Mouse (Mus musculus) forebrain, embryonic 15.5 days (tissue): ENCODE measurements around the gene Znrd1as. TPM values are rescaled to one million over a fixed set of nuclear protein-coding genes. Genes with fewer than 3 reads are reported as not detected.
A peak's percentile ranks its signal among the peaks of the same experiment; 100 is the strongest.

Experiments used
- ATAC-seq: fragments of 200-750 bp; cut with Nextera tagmentation; replicated peaks from 2 replicates; pipeline ENCODE4 v1.8.0; 2017; ENCODE audit warnings: mild to moderate bottlenecking, moderate TSS enrichment, moderate library complexity
- H3K27ac ChIP-seq: fragments of 300-500 bp; sonication (generic); replicated peaks from 2 replicates; pipeline ENCODE4 v1.5.1; 2015; ENCODE audit warnings: mild to moderate bottlenecking, inconsistent platforms
- H3K27me3 ChIP-seq: fragments of 300-500 bp; sonication (generic); 2 replicates; pipeline ENCODE4 v1.6.1; 2015; ENCODE audit warnings: inconsistent platforms
- H3K36me3 ChIP-seq: fragments of 300-500 bp; sonication (generic); 2 replicates; pipeline ENCODE4 v1.6.1; 2015; ENCODE audit warnings: mild to moderate bottlenecking, inconsistent platforms
- H3K4me1 ChIP-seq: fragments of 300-500 bp; sonication (generic); 2 replicates; pipeline ENCODE4 v1.6.1; 2015; ENCODE audit warnings: inconsistent platforms
- H3K4me2 ChIP-seq: fragments of 300-500 bp; sonication (generic); replicated peaks from 2 replicates; pipeline ENCODE4 v1.6.1; 2015; ENCODE audit warnings: mild to moderate bottlenecking, inconsistent platforms
- H3K4me3 ChIP-seq: fragments of 300-500 bp; sonication (generic); 2 replicates; pipeline ENCODE4 v1.5.1; 2015; ENCODE audit warnings: mild to moderate bottlenecking, inconsistent platforms
- H3K9ac ChIP-seq: fragments of 300-500 bp; sonication (generic); replicated peaks from 2 replicates; pipeline ENCODE4 v1.6.1; 2015; ENCODE audit warnings: mild to moderate bottlenecking, inconsistent platforms
- H3K9me3 ChIP-seq: fragments of 300-500 bp; sonication (generic); 2 replicates; pipeline ENCODE4 v1.6.1; 2016; ENCODE audit warnings: inconsistent platforms
- WGBS: fragments of 180-500 bp; shearing (Covaris S2); methylation state at CpG from one replicate; pipeline ENCODE4 v1.1.7; 2015; ENCODE audit warnings: mixed read lengths; 5-methylcytosine and 5-hydroxymethylcytosine counted together
- polyA plus RNA-seq: library from polyadenylated mRNA; unstranded; fragments of >200 nt; fragmentation: Nextera tagmentation; extraction: Ambion mirVana; gene quantifications from 2 replicates; pipeline ENCODE4 v1.2.1, GENCODE M21; 2015

Gene Znrd1as
- polyA plus RNA-seq, 1 experiment from 2014 or later, result 5.1 TPM

- 95% methylated on average over 1 of the region's 1 CpGs for WGBS
- Histone ChIP-seq H3K9me3 (no peaks in the 10 kb centered on the region), H3K27ac (no peak overlapping the region), H3K9ac (no peak overlapping the region), H3K27me3 (no peaks in the 10 kb centered on the region), H3K4me2 (no peak overlapping the region), H3K36me3 (peaks cover 22% of the 10 kb centered on the region; the same call in 1 of the 2 replicates), H3K4me3 (no peak overlapping the region), H3K4me1 (peaks cover 22% of the 10 kb centered on the region)
- no peak for ATAC-seq
Measured at GRCm38 (mm10) chr17:36953062-36953461, 5.3 kb upstream of the Znrd1as start.

- H3K27ac ChIP-seq, result peak overlapping the region; percentile 73
- H3K36me3 ChIP-seq, result peaks cover 12% of the 10 kb centered on the region; the same call in 1 of the 2 replicates
- H3K9ac ChIP-seq, result peak overlapping the region; percentile 70
- H3K27me3 ChIP-seq, result no peaks in the 10 kb centered on the region
- peak overlapping the region; percentile 53 for H3K4me3 ChIP-seq
- WGBS, result 7% methylated on average over 12 of the region's 12 CpGs
- peak overlapping the region; percentile 72 for H3K4me2 ChIP-seq
- no peak; the same call in 1 of the 2 replicates for ATAC-seq
- H3K9me3 ChIP-seq, result no peaks in the 10 kb centered on the region
- peaks cover 20% of the 10 kb centered on the region for H3K4me1 ChIP-seq
Measured at GRCm38 (mm10) chr17:36958884-36959283, 492 bp downstream of the Znrd1as start.

GRCm38 (mm10) chr17:36961125-36961524 lies 2.7 kb downstream of the Znrd1as start:
- H3K4me3 ChIP-seq, result no peak overlapping the region
- H3K9ac ChIP-seq, result no peak overlapping the region
- H3K27ac ChIP-seq, result no peak overlapping the region
- H3K36me3 ChIP-seq, result peaks cover 8% of the 10 kb centered on the region; the same call in 1 of the 2 replicates
- H3K27me3 ChIP-seq, result no peaks in the 10 kb centered on the region
- no peak overlapping the region for H3K4me2 ChIP-seq
- H3K4me1 ChIP-seq, result peaks cover 20% of the 10 kb centered on the region
- ATAC-seq, result no peak
- 86% methylated on average over 1 of the region's 1 CpGs for WGBS
- H3K9me3 ChIP-seq, result no peaks in the 10 kb centered on the region

- no peaks in the 10 kb centered on the region for H3K9me3 ChIP-seq
- H3K4me3 ChIP-seq, result no peak overlapping the region
- no peak for ATAC-seq
- H3K4me2 ChIP-seq, result no peak overlapping the region
- no peaks in the 10 kb centered on the region for H3K4me1 ChIP-seq
- no peaks in the 10 kb centered on the region for H3K27me3 ChIP-seq
- no peak overlapping the region for H3K9ac ChIP-seq
- 81% methylated on average over 1 of the region's 1 CpGs for WGBS
- no peaks in the 10 kb centered on the region for H3K36me3 ChIP-seq
- no peak overlapping the region for H3K27ac ChIP-seq
Measured at GRCm38 (mm10) chr17:36966875-36967274, 8.5 kb downstream of the Znrd1as start.

- no peaks in the 10 kb centered on the region for H3K27me3 ChIP-seq
- H3K36me3 ChIP-seq, result no peaks in the 10 kb centered on the region
- WGBS, result 90% methylated on average over 14 of the region's 14 CpGs
- ATAC-seq, result no peak
- no peaks in the 10 kb centered on the region for H3K9me3 ChIP-seq
- H3K27ac ChIP-seq, result no peak overlapping the region
- H3K4me3 ChIP-seq, result no peak overlapping the region
- H3K4me1 ChIP-seq, result no peaks in the 10 kb centered on the region
- no peak overlapping the region for H3K9ac ChIP-seq
- H3K4me2 ChIP-seq, result no peak overlapping the region
Measured at GRCm38 (mm10) chr17:36970316-36970890, 12.0 kb downstream of the Znrd1as start.

GRCm38 (mm10) chr17:36971172-36971850 lies 12.9 kb downstream of the Znrd1as start:
- no peak overlapping the region for H3K4me3 ChIP-seq
- no peaks in the 10 kb centered on the region for H3K27me3 ChIP-seq
- no peak overlapping the region for H3K27ac ChIP-seq
- H3K4me2 ChIP-seq, result no peak overlapping the region
- ATAC-seq, result no peak
- no peaks in the 10 kb centered on the region for H3K36me3 ChIP-seq
- WGBS, result 91% methylated on average over 6 of the region's 6 CpGs
- no peak overlapping the region for H3K9ac ChIP-seq
- H3K9me3 ChIP-seq, result no peaks in the 10 kb centered on the region
- H3K4me1 ChIP-seq, result no peaks in the 10 kb centered on the region

- Histone ChIP-seq H3K4me3 (no peak overlapping the region), H3K9me3 (no peaks in the 10 kb centered on the region), H3K36me3 (no peaks in the 10 kb centered on the region), H3K27me3 (no peaks in the 10 kb centered on the region), H3K27ac (no peak overlapping the region), H3K4me1 (no peaks in the 10 kb centered on the region), H3K9ac (no peak overlapping the region), H3K4me2 (no peak overlapping the region)
- ATAC-seq, result no peak
- 92% methylated on average over 3 of the region's 3 CpGs for WGBS
Measured at GRCm38 (mm10) chr17:36972791-36973190, 14.4 kb downstream of the Znrd1as start.

- Histone ChIP-seq H3K36me3 (no peaks in the 10 kb centered on the region), H3K9me3 (no peaks in the 10 kb centered on the region), H3K27me3 (no peaks in the 10 kb centered on the region), H3K4me1 (no peaks in the 10 kb centered on the region), H3K27ac (no peak overlapping the region), H3K4me3 (no peak overlapping the region), H3K4me2 (no peak overlapping the region), H3K9ac (no peak overlapping the region)
- no peak for ATAC-seq
- 75% methylated on average over 8 of the region's 8 CpGs for WGBS
Measured at GRCm38 (mm10) chr17:36973271-36973787, 14.9 kb downstream of the Znrd1as start.

GRCm38 (mm10) chr17:36981221-36981813 lies 22.9 kb downstream of the Znrd1as start, which contains the start of gene 2410137M14Rik:
Gene 2410137M14Rik (minus strand): TSS chr17:36981237.
- H3K4me1 ChIP-seq, result no peaks in the 10 kb centered on the region
- no peak within 1 kb of the TSS for H3K9ac ChIP-seq
- no peak within 1 kb of the TSS for H3K27ac ChIP-seq
- H3K36me3 ChIP-seq, result no peaks in the 10 kb centered on the region
- 15% methylated on average over 18 of the region's 18 CpGs for WGBS
- H3K27me3 ChIP-seq, result 0 out of 2 replicates have a peak, but pooled peaks cover 4% of the 10 kb centered on the region
- no peaks in the 10 kb centered on the region for H3K9me3 ChIP-seq
- H3K4me2 ChIP-seq, result no peak within 1 kb of the TSS
- no peak within 1 kb of the TSS for H3K4me3 ChIP-seq
- no peak for ATAC-seq

GRCm38 (mm10) chr17:36981845-36982244 lies 23.5 kb downstream of the Znrd1as start:
- H3K27me3 ChIP-seq, result peaks cover 4% of the 10 kb centered on the region; the same call in 1 of the 2 replicates
- H3K9me3 ChIP-seq, result no peaks in the 10 kb centered on the region
- no peak overlapping the region for H3K4me3 ChIP-seq
- no peak overlapping the region for H3K9ac ChIP-seq
- no peak for ATAC-seq
- H3K4me2 ChIP-seq, result no peak overlapping the region
- no peak overlapping the region for H3K27ac ChIP-seq
- H3K36me3 ChIP-seq, result no peaks in the 10 kb centered on the region
- no peaks in the 10 kb centered on the region for H3K4me1 ChIP-seq
- WGBS, result 3% methylated on average over 4 of the region's 4 CpGs

GRCm38 (mm10) chr17:36982253-36983155 lies 24.1 kb downstream of the Znrd1as start:
- peaks cover 7% of the 10 kb centered on the region for H3K27me3 ChIP-seq
- 37% methylated on average over 5 of the region's 5 CpGs for WGBS
- ATAC-seq, result no peak
- H3K4me3 ChIP-seq, result no peak overlapping the region
- no peak overlapping the region for H3K27ac ChIP-seq
- H3K4me1 ChIP-seq, result no peaks in the 10 kb centered on the region
- no peak overlapping the region for H3K9ac ChIP-seq
- no peaks in the 10 kb centered on the region for H3K9me3 ChIP-seq
- H3K4me2 ChIP-seq, result no peak overlapping the region
- H3K36me3 ChIP-seq, result no peaks in the 10 kb centered on the region
